Mouse (Mus musculus) CD4-positive, CD25-positive, alpha-beta regulatory T cell, adult 2 months (primary cell): Measurements from ENCODE around the gene Akr1c20.

ENCODE experiments used
- DNase-seq: peaks from one replicate; pipeline ENCODE4 v3.0.0-alpha.2; 2012; ENCODE audit warnings: low read depth, low spot score

Gene Akr1c20

GRCm38 (mm10) chr13:4523201-4523838 is at the start of gene Akr1c20:
Gene Akr1c20 (minus strand): TSS chr13:4523345.
- DNase-seq = no peak

GRCm38 (mm10) chr13:4565996-4566395 is 42.9 kb upstream of the Akr1c20 start:
- DNase-seq = no peak

- no peak for DNase-seq
Measured at GRCm38 (mm10) chr13:4560500-4560899, 37.4 kb upstream of the Akr1c20 start.

GRCm38 (mm10) chr13:4559143-4559542 is 36.0 kb upstream of the Akr1c20 start:
- DNase-seq = no peak

GRCm38 (mm10) chr13:4514811-4515210 is 8.3 kb downstream of the Akr1c20 start:
- DNase-seq = no peak

- DNase-seq = no peak
Measured at GRCm38 (mm10) chr13:4467896-4468295, 55.2 kb downstream of the Akr1c20 start.

- DNase-seq = no peak
Measured at GRCm38 (mm10) chr13:4465641-4466040, 57.5 kb downstream of the Akr1c20 start.
